16 mouse cellular contexts compared by ENCODE assay signal in genomic region chr15:31543246-31543645, GRCm38 (mm10). TPM values are rescaled to one million over a fixed set of nuclear protein-coding genes. Genes with fewer than 3 reads are reported as not detected.
DNase-seq lines count a peak whose midpoint lies in the region; ATAC-seq and TF ChIP-seq lines count a peak whose summit lies in the region.
"Had no signal": no experiment of that assay in that cellular context is flagged by ENCODE, and none has a peak within 500 bp of the region (broad histone marks: within the 10 kb centered on the region; RNA-seq: fewer than 3 reads in every experiment).

No protein-coding gene starts in this region.

- H3K27me3 ChIP-seq in embryonic facial prominence, embryonic 14.5 days (replicated peaks; ENCODE audit: control insufficient read depth, insufficient read depth, low read length), result no peaks in the 10 kb centered on the region
- H3K27me3 ChIP-seq in embryonic facial prominence, embryonic 10.5 days (replicated peaks; ENCODE audit: low read depth, poor library complexity, severe bottlenecking), result no peaks in the 10 kb centered on the region
- H3K27me3 ChIP-seq in myocyte (ENCODE audit: control insufficient read depth, insufficient read depth, insufficient read length), result no peaks in the 10 kb centered on the region
- H3K27me3 ChIP-seq: hindbrain, embryonic 13.5 days; midbrain, embryonic 12.5 days had no signal

- no peak overlapping the region for H3K4me2 ChIP-seq in embryonic facial prominence, embryonic 14.5 days (ENCODE audit: low read depth, low read length)
- peak overlapping the region; percentile 52 for H3K4me2 ChIP-seq in myocyte (ENCODE audit: low read depth)
- H3K4me2 ChIP-seq: hindbrain, embryonic 13.5 days had no signal

- no peak for DNase-seq in embryonic facial prominence, embryonic 14.5 days (ENCODE audit: low spot score)
- DNase-seq in embryonic facial prominence, embryonic 10.5 days (ENCODE audit: low spot score), result no peak
- peak; percentile 21 for DNase-seq in lung, postnatal 36 days
- DNase-seq in lung, adult 18-20 months, result no peak
- DNase-seq in heart, postnatal 10 days, result peak; percentile 74 to 76
- DNase-seq in kidney, adult 8-10 months, result no peak
- DNase-seq in cerebellum, adult 9-11 months, result no peak
- DNase-seq: cerebellum, adult 11 months; kidney, adult 9 months; layer of hippocampus, adult 9-11 months; left cerebral cortex, postnatal 4 days; lung, postnatal 10 days; thymus, adult 2 months had no signal

- peaks cover 20% of the 10 kb centered on the region for H3K4me1 ChIP-seq in embryonic facial prominence, embryonic 14.5 days (ENCODE audit: control insufficient read depth, insufficient read depth, low read length)
- H3K4me1 ChIP-seq in embryonic facial prominence, embryonic 10.5 days, result peaks cover 49% of the 10 kb centered on the region

- TF ChIP-seq POLR2A in myocyte (IDR thresholded peaks at IDR 0.05; ENCODE audit: insufficient read length, low read depth), result no peak

- H3K27ac ChIP-seq in embryonic facial prominence, embryonic 14.5 days (replicated peaks; ENCODE audit: low read depth, low read length), result 0 out of 2 replicates have a peak overlapping the region, but pooled peaks have one; percentile 4
- no peak overlapping the region for H3K27ac ChIP-seq in embryonic facial prominence, embryonic 10.5 days (replicated peaks)

- no peaks in the 10 kb centered on the region for H3K36me3 ChIP-seq in embryonic facial prominence, embryonic 14.5 days (ENCODE audit: control insufficient read depth, insufficient read depth, low read length)
- no peaks in the 10 kb centered on the region for H3K36me3 ChIP-seq in embryonic facial prominence, embryonic 10.5 days (replicated peaks)
- no peaks in the 10 kb centered on the region for H3K36me3 ChIP-seq in myocyte (ENCODE audit: control insufficient read depth, insufficient read depth)
- H3K36me3 ChIP-seq: hindbrain, embryonic 13.5 days; midbrain, embryonic 12.5 days had no signal

- no peaks in the 10 kb centered on the region for H3K79me2 ChIP-seq in myocyte (ENCODE audit: control insufficient read depth, insufficient read depth)

- intact Hi-C loops in heart, postnatal 10 days (cut with DNase I), result no loop called here

- H3K4me3 ChIP-seq in embryonic facial prominence, embryonic 14.5 days (ENCODE audit: low read depth, low read length), result no peak overlapping the region
- H3K4me3 ChIP-seq in embryonic facial prominence, embryonic 10.5 days, result no peak overlapping the region
- H3K4me3 ChIP-seq in myocyte, result no peak overlapping the region
- H3K4me3 ChIP-seq: hindbrain, embryonic 13.5 days; midbrain, embryonic 12.5 days had no signal

- WGBS in embryonic facial prominence, embryonic 14.5 days, result 9% methylated on average over 3 of the region's 3 CpGs
- WGBS in embryonic facial prominence, embryonic 10.5 days, result 18% methylated on average over 3 of the region's 3 CpGs

- H3ac ChIP-seq in myocyte (ENCODE audit: control insufficient read depth, insufficient read length), result no peak overlapping the region

- H3K9me3 ChIP-seq in embryonic facial prominence, embryonic 14.5 days (ENCODE audit: control insufficient read depth, low read length), result no peaks in the 10 kb centered on the region
- no peaks in the 10 kb centered on the region for H3K9me3 ChIP-seq in embryonic facial prominence, embryonic 10.5 days
- H3K9me3 ChIP-seq: hindbrain, embryonic 13.5 days; midbrain, embryonic 12.5 days had no signal

- no peak for ATAC-seq in embryonic facial prominence, embryonic 14.5 days (ENCODE audit: low read depth)

- H3K9ac ChIP-seq in embryonic facial prominence, embryonic 14.5 days (ENCODE audit: low read depth, low read length), result no peak overlapping the region
- H3K9ac ChIP-seq: hindbrain, embryonic 13.5 days; midbrain, embryonic 12.5 days had no signal

TF ChIP-seq in myocyte, 11 proteins besides CTCF, POLR2A, EP300 and RAD21:
- TF ChIP-seq TCF3 (IDR thresholded peaks at IDR 0.05; ENCODE audit: insufficient read length, low read depth), result no peak

RNA-seq across cellular contexts. Expression of gene March6, which starts 12.4 kb away (rescaled TPM):
- 33.8 and 35.5 TPM in 2 replicates for polyA plus RNA-seq in embryonic facial prominence, embryonic 14.5 days (2014; fragmentation: Nextera tagmentation; extraction: Ambion mirVana)
- 38.9 and 39.8 TPM in 2 replicates for polyA plus RNA-seq in embryonic facial prominence, embryonic 10.5 days (2016; fragmentation: Nextera tagmentation; extraction: Ambion mirVana)
- total RNA-seq in heart, postnatal 10 days (2021), result 100 to 1,000 TPM; 100 to 109 TPM
- 37.2 TPM for polyA plus RNA-seq in myocyte (2012; fragmentation: generic; extraction: Trizol)

RNA-seq across cellular contexts. Expression of gene Cmbl, which starts 21.9 kb away (rescaled TPM):
- polyA plus RNA-seq in embryonic facial prominence, embryonic 14.5 days (2014; fragmentation: Nextera tagmentation; extraction: Ambion mirVana), result 6.9 and 11.2 TPM in 2 replicates
- 2.3 and 2.5 TPM in 2 replicates for polyA plus RNA-seq in embryonic facial prominence, embryonic 10.5 days (2016; fragmentation: Nextera tagmentation; extraction: Ambion mirVana)
- total RNA-seq in heart, postnatal 10 days (2021), result 10 to 100 TPM; 24.8 to 26.4 TPM
- polyA plus RNA-seq in myocyte (2012; fragmentation: generic; extraction: Trizol), result 29.0 TPM

RNA-seq across cellular contexts. Expression of gene Cct5, which starts 58.4 kb away (rescaled TPM):
- polyA plus RNA-seq in embryonic facial prominence, embryonic 14.5 days (2014; fragmentation: Nextera tagmentation; extraction: Ambion mirVana), result 494 and 532 TPM in 2 replicates
- 782 and 839 TPM in 2 replicates for polyA plus RNA-seq in embryonic facial prominence, embryonic 10.5 days (2016; fragmentation: Nextera tagmentation; extraction: Ambion mirVana)
- 100 to 1,000 TPM; 176 to 187 TPM for total RNA-seq in heart, postnatal 10 days (2021)
- 521 TPM for polyA plus RNA-seq in myocyte (2012; fragmentation: generic; extraction: Trizol)

RNA-seq across cellular contexts. Expression of gene Fam173b, which starts 58.4 kb away (rescaled TPM):
- 11.7 and 16.2 TPM in 2 replicates for polyA plus RNA-seq in embryonic facial prominence, embryonic 14.5 days (2014; fragmentation: Nextera tagmentation; extraction: Ambion mirVana)
- 13.4 and 14.7 TPM in 2 replicates for polyA plus RNA-seq in embryonic facial prominence, embryonic 10.5 days (2016; fragmentation: Nextera tagmentation; extraction: Ambion mirVana)
- total RNA-seq in heart, postnatal 10 days (2021), result 10 to 100 TPM; 15.3 to 16.4 TPM
- polyA plus RNA-seq in myocyte (2012; fragmentation: generic; extraction: Trizol), result 37.8 TPM

Comparison
In these comparisons a context has a peak if more than half of its experiments do, and no peak if none do; other contexts are left out.
1. DNase-seq: peak in lung, postnatal 36 days (single experiment) and heart, postnatal 10 days (2 of 2); none in embryonic facial prominence, embryonic 14.5 days (single experiment), embryonic facial prominence, embryonic 10.5 days (single experiment), lung, adult 18-20 months (0 of 2), kidney, adult 8-10 months (0 of 2) and cerebellum, adult 9-11 months (single experiment).